Mouse (Mus musculus): ENCODE measurements around the gene Gbf1. TPM values are rescaled to one million over a fixed set of nuclear protein-coding genes. Genes with fewer than 3 reads are reported as not detected.
A peak's percentile ranks its signal among the peaks of the same experiment; 100 is the strongest.

Gbf1 gene
- polyA plus RNA-seq, 1 experiment from 2014 or later, result 18.3 TPM

DNA sequence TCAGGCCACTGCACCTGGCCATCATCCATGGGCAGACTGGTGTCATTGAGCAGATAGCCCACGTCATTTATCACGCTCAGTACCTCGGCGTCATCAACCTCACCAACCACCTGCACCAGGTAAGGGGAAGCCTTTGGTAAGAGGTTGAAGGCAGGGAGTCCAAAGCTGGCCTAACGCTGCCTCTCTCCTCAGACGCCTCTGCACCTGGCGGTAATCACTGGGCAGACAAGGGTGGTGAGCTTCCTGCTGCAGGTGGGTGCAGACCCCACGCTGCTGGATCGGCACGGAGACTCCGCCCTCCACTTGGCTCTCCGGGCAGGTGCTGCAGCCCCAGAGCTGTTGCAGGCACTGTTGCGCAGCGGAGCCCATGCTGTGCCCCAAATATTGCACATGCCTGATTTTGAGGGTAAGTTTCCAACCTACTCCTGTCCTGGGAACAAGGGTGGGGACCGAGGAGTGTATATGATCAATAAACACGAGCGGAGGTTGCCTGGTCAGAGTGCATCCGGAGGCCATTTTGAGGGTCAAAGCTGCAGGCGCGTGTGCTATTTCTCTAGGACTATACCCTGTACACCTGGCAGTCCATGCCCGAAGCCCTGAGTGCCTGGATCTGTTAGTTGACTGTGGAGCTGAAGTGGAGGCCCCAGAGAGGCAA is 157.5 kb downstream of the Gbf1 start:
- Histone ChIP-seq H3K4me3 (replicated peaks) (no peak overlapping the region), H3K4me1 (replicated peaks) (peaks cover 62% of the 10 kb centered on the region), H3K27ac (replicated peaks) (no peak overlapping the region), H3K4me2 (no peak overlapping the region; the same call in 1 of the 2 replicates), H3K27me3 (peaks cover 43% of the 10 kb centered on the region), H3K9me3 (replicated peaks) (no peaks in the 10 kb centered on the region), H3K36me3 (replicated peaks) (peaks cover 22% of the 10 kb centered on the region), H3K9ac (peak overlapping the region; percentile 47; the same call in 1 of the 2 replicates)
- 74% methylated on average over 21 of the region's 21 CpGs for WGBS (ENCODE audit: insufficient replicate concordance)
- ATAC-seq (ENCODE audit: insufficient read depth), result no peak

DNA sequence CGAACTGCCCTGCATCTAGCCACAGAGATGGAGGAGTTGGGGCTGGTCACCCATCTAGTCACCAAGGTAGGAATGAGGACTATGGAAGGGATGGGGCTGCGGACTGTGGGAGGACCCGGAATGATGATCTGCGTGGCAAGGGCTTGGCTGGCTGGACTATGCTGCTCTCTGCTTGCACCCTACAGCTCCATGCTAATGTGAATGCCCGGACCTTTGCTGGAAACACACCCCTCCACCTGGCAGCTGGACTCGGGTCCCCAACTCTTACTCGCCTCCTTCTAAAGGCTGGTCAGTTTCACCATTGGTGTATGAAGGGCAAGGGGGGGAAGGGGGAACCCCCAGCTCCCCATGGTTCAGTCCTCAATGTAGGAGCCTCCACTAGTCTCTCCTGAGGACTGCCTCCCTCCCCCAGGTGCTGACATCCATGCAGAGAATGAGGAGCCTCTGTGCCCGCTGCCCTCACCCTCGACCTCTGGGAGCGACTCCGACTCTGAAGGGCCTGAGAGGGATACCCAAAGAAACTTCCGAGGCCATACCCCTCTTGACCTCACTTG is 158.1 kb downstream of the Gbf1 start:
- Histone ChIP-seq H3K4me1 (replicated peaks) (peaks cover 63% of the 10 kb centered on the region), H3K9ac (no peak overlapping the region), H3K4me2 (no peak overlapping the region), H3K27ac (replicated peaks) (no peak overlapping the region), H3K4me3 (replicated peaks) (no peak overlapping the region), H3K27me3 (peaks cover 49% of the 10 kb centered on the region), H3K36me3 (replicated peaks) (peaks cover 22% of the 10 kb centered on the region), H3K9me3 (replicated peaks) (no peaks in the 10 kb centered on the region)
- 86% methylated on average over 12 of the region's 12 CpGs for WGBS (ENCODE audit: insufficient replicate concordance)
- no peak for ATAC-seq (ENCODE audit: insufficient read depth)

- Histone ChIP-seq H3K9ac (no peak overlapping the region), H3K4me2 (no peak overlapping the region), H3K4me1 (replicated peaks) (peaks cover 64% of the 10 kb centered on the region), H3K9me3 (replicated peaks) (no peaks in the 10 kb centered on the region), H3K27me3 (peaks cover 59% of the 10 kb centered on the region), H3K36me3 (replicated peaks) (peaks cover 22% of the 10 kb centered on the region), H3K4me3 (replicated peaks) (no peak overlapping the region), H3K27ac (replicated peaks) (no peak overlapping the region)
- ATAC-seq (ENCODE audit: insufficient read depth), result no peak
- 90% methylated on average over 9 of the region's 9 CpGs for WGBS (ENCODE audit: insufficient replicate concordance)
Observed at GRCm38 (mm10) chr19:46311341-46311740, 159.0 kb downstream of the Gbf1 start.

- Histone ChIP-seq H3K36me3 (replicated peaks) (peaks cover 22% of the 10 kb centered on the region), H3K27ac (replicated peaks) (peak overlapping the region; percentile 95; the same call in 1 of the 2 replicates), H3K9me3 (replicated peaks) (no peaks in the 10 kb centered on the region), H3K4me1 (replicated peaks) (peaks cover 71% of the 10 kb centered on the region), H3K27me3 (peaks cover 66% of the 10 kb centered on the region), H3K4me2 (peak overlapping the region; percentile 90; the same call in 1 of the 2 replicates), H3K4me3 (replicated peaks) (no peak overlapping the region), H3K9ac (no peak overlapping the region)
- ATAC-seq (ENCODE audit: insufficient read depth), result no peak
- WGBS (ENCODE audit: insufficient replicate concordance), result 88% methylated on average over 21 of the region's 21 CpGs
Observed at GRCm38 (mm10) chr19:46312566-46312965, 160.3 kb downstream of the Gbf1 start.

DNA sequence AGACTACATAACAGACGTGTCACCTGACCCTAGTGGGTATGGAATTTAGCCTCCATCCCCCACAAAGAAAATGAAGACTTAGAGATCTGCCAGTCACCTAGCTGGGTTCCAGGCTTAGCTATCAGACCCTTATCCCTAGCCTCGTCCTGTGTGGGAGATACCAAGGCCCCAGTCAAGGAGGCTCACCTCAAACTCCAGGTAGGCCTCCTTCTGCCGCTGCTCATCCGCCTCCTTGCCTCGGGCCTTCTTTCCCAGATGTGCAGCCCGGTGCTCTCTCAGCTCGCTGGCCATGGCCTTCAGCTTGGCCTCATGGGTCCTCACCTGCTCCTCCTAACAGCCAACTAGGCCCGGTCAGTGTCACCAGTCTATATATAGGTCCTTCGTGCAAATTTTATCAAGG is 160.8 kb downstream of the Gbf1 start:
- peak overlapping the region; percentile 95 for H3K27ac ChIP-seq (replicated peaks)
- peak overlapping the region; percentile 90 for H3K4me2 ChIP-seq
- H3K4me3 ChIP-seq (replicated peaks), result peak overlapping the region; percentile 50
- no peak for ATAC-seq (ENCODE audit: insufficient read depth)
- peaks cover 66% of the 10 kb centered on the region for H3K27me3 ChIP-seq
- H3K9me3 ChIP-seq (replicated peaks), result no peaks in the 10 kb centered on the region
- WGBS (ENCODE audit: insufficient replicate concordance), result 83% methylated on average over 9 of the region's 9 CpGs
- peaks cover 22% of the 10 kb centered on the region for H3K36me3 ChIP-seq (replicated peaks)
- no peak overlapping the region; the same call in 1 of the 2 replicates for H3K9ac ChIP-seq
- peaks cover 77% of the 10 kb centered on the region for H3K4me1 ChIP-seq (replicated peaks)

- Histone ChIP-seq H3K4me1 (replicated peaks) (peaks cover 77% of the 10 kb centered on the region), H3K27ac (replicated peaks) (peak overlapping the region; percentile 95), H3K36me3 (replicated peaks) (peaks cover 22% of the 10 kb centered on the region), H3K9me3 (replicated peaks) (no peaks in the 10 kb centered on the region), H3K9ac (peak overlapping the region; percentile 61), H3K4me2 (peak overlapping the region; percentile 90), H3K27me3 (peaks cover 66% of the 10 kb centered on the region), H3K4me3 (replicated peaks) (peak overlapping the region; percentile 50)
- 66% methylated on average over 6 of the region's 6 CpGs for WGBS (ENCODE audit: insufficient replicate concordance)
- ATAC-seq (ENCODE audit: insufficient read depth), result no peak
Observed at GRCm38 (mm10) chr19:46313591-46313990, 161.3 kb downstream of the Gbf1 start.

DNA sequence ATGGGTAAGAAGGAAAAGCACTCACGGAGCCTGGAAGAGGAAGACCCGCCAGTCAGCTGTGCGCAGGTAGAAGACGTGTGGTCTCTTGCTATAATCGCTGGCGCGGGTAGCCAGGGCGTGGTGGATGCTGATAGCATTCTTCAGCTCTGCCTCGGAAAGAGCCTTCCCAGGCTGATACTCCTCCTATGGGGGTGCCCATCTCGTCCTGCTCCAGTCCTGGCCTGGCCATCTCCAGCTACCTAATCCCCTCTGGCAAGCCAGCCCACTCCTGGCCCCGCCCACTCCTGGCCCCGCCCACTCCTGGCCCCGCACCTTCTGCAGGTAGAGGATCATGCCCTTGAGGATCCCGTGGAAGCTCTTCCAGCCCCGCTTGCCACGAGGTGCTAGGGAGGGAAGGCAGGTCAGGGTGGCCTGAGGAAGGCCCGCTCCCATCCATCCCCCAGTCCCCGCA is 161.9 kb downstream of the Gbf1 start:
- 11% methylated on average over 18 of the region's 18 CpGs for WGBS (ENCODE audit: insufficient replicate concordance)
- H3K27me3 ChIP-seq, result peaks cover 68% of the 10 kb centered on the region
- H3K9ac ChIP-seq, result peak overlapping the region; percentile 61
- H3K4me2 ChIP-seq, result peak overlapping the region; percentile 90
- peak overlapping the region; percentile 50 for H3K4me3 ChIP-seq (replicated peaks)
- H3K36me3 ChIP-seq (replicated peaks), result peaks cover 22% of the 10 kb centered on the region
- no peaks in the 10 kb centered on the region for H3K9me3 ChIP-seq (replicated peaks)
- ATAC-seq (ENCODE audit: insufficient read depth), result peak; percentile 32
- peaks cover 77% of the 10 kb centered on the region for H3K4me1 ChIP-seq (replicated peaks)
- peak overlapping the region; percentile 95 for H3K27ac ChIP-seq (replicated peaks)

DNA sequence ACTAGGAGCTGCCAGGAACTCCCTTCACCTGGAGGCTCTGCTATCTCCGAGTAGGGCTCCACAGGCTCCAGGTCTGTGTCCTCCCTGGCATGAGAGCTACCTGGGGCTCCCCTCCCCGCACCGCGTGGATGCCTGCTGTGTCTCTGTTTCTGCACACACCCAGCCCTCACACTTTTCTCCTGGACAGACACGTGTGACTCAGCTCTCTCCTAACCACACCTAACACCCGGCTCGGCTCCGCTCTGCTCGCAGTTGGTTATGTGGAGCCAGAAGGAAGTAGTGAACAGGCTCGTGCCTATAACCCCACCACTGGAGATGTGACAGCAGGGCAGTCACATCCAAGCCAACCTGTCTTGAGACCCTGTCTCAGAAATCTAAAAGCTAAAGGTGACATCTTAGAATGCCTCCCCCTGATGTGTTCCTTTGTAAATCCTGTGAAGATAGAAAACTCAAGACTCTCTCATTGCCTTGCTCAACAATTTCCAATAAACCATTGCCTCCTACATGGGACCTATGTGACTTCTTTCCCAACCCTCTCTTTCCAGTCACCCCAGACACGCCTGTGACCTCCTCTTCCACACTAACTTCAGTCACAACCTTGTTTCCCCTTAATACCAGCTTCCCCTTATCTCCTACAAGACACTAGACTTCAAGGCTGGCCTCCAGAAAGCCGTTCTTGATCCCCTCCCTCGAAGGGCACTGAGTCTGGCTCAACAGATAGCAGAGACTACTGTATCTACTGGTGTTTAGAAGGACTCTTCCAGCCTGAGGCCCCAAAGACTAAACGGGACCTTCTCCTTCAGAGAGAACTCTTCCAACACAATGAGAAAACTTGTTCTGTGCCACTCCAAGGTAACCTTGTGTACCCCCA is 162.8 kb downstream of the Gbf1 start:
- Histone ChIP-seq H3K9me3 (replicated peaks) (no peaks in the 10 kb centered on the region), H3K27ac (replicated peaks) (peak overlapping the region; percentile 95), H3K4me2 (peak overlapping the region; percentile 90), H3K4me3 (replicated peaks) (peak overlapping the region; percentile 50), H3K4me1 (replicated peaks) (peaks cover 73% of the 10 kb centered on the region), H3K27me3 (peaks cover 73% of the 10 kb centered on the region), H3K9ac (peak overlapping the region; percentile 61), H3K36me3 (replicated peaks) (peaks cover 14% of the 10 kb centered on the region)
- ATAC-seq (ENCODE audit: insufficient read depth), result peak; percentile 91
- WGBS (ENCODE audit: insufficient replicate concordance), result 6% methylated on average over 14 of the region's 14 CpGs

DNA sequence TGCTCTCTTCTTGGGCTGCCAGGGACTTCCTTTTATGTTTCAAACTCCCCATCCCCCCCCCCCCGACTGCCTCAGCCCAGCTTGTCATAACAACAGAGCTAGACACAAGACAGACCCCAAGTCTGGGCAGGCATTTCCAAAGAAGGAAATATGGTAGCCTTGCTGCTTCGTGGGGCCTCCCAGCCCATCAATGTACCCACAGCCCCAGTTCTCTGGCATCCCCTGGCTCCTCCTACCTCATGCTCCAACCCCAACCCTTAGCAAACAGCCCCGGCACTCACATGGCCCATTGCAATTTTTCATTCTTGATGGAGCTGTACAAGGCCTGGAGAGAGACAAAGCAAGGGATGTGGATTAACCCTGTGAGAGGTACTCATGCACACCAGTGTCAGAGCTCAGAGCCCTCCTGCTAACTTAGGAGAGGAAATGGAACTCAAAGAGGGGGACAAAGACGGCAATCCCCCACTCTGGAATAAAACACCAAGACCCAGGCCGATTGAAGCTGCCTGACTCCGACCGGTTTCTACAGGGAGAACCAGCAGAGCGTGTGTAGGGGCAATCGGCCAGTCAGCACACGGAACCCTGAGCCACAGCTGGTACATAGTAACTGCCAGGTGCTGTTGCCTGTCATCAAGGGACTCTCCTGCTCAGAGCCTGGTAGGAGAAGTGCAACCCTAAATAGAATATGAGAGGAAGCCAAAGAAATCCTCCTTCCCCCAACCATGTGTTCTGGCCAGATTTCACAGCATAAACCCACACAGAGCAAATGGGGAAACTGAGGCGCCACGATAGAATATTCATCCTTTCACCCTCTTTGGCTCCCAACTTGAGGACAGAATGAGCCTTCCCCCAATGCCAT is 163.7 kb downstream of the Gbf1 start:
- Histone ChIP-seq H3K9me3 (replicated peaks) (no peaks in the 10 kb centered on the region), H3K9ac (peak overlapping the region; percentile 61), H3K27ac (replicated peaks) (peak overlapping the region; percentile 95), H3K36me3 (replicated peaks) (peaks cover 11% of the 10 kb centered on the region), H3K27me3 (peaks cover 82% of the 10 kb centered on the region), H3K4me1 (replicated peaks) (peaks cover 73% of the 10 kb centered on the region), H3K4me2 (peak overlapping the region; percentile 90), H3K4me3 (replicated peaks) (peak overlapping the region; percentile 50)
- ATAC-seq (ENCODE audit: insufficient read depth), result peak; percentile 23
- 46% methylated on average over 12 of the region's 12 CpGs for WGBS (ENCODE audit: insufficient replicate concordance)

DNA sequence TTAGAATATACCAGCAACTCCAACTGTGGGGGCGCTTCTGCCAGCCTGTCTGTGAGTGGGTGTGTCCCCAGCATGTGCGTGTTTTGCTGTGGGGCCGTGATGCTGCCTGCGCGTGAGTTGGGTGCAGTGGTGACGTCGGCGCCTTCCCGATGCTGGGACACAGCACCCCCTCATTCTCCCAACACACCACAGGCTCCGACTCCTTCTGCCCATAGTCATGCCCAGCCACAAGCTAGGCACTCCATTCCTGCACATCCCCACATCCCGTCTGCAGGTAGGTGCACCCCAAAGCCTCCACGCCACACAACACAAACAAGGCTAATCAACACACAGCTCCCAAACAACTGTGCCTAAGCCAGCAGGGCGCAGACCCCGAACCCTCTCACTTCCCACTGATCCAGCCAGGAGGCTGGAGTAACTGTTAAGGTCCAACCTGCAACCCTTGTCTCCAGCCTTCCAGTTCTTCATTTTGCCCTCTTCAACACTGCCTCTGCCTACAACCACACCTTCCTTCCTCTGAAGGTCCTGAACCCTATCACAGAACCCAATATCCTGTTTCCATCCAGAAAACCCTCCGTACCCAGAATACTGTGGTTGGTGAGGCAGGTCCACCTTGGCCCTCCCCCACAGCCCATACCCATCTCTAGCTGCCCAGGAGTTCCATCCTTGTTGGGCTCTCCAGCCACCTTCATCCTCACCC is 164.7 kb downstream of the Gbf1 start:
- Histone ChIP-seq H3K9me3 (replicated peaks) (no peaks in the 10 kb centered on the region), H3K27me3 (peaks cover 92% of the 10 kb centered on the region), H3K9ac (no peak overlapping the region), H3K36me3 (replicated peaks) (peaks cover 1% of the 10 kb centered on the region; the same call in 1 of the 2 replicates), H3K27ac (replicated peaks) (no peak overlapping the region), H3K4me3 (replicated peaks) (peak overlapping the region; percentile 44), H3K4me1 (replicated peaks) (peaks cover 70% of the 10 kb centered on the region), H3K4me2 (peak overlapping the region; percentile 90)
- 31% methylated on average over 15 of the region's 15 CpGs for WGBS (ENCODE audit: insufficient replicate concordance)
- ATAC-seq (ENCODE audit: insufficient read depth), result no peak

Measured in liver, embryonic 15.5 days (tissue).